ENCODE assay signal across 9 mouse cellular contexts in genomic region chr1:80180128-80180527, GRCm38 (mm10). TPM values are rescaled to one million over a fixed set of nuclear protein-coding genes. Genes with fewer than 3 reads are reported as not detected.
DNase-seq lines count a peak whose midpoint lies in the region; ATAC-seq and TF ChIP-seq lines count a peak whose summit lies in the region.
"Had no signal": no experiment of that assay in that cellular context is flagged by ENCODE, and none has a peak within 500 bp of the region (broad histone marks: within the 10 kb centered on the region; RNA-seq: fewer than 3 reads in every experiment).

No protein-coding gene starts in this region.

- ATAC-seq in forebrain, embryonic 14.5 days, result 0 out of 2 replicates have a peak, but pooled peaks have one; percentile 24
- no peak for ATAC-seq in forebrain, embryonic 13.5 days
- no peak for ATAC-seq in limb, embryonic 11.5 days (ENCODE audit: insufficient number of reproducible peaks, low FRiP score, low TSS enrichment, low read depth)
- ATAC-seq in megakaryocyte-erythroid progenitor cell, adult 5-6 weeks (replicated peaks; ENCODE audit: low FRiP score, low TSS enrichment, poor library complexity, severe bottlenecking), result no peak

- no peaks in the 10 kb centered on the region for H3K36me3 ChIP-seq in forebrain, embryonic 14.5 days (ENCODE audit: control insufficient read depth, insufficient read depth, low read length)
- no peaks in the 10 kb centered on the region for H3K36me3 ChIP-seq in forebrain, embryonic 13.5 days (ENCODE audit: poor library complexity, severe bottlenecking)
- H3K36me3 ChIP-seq in limb, embryonic 11.5 days (ENCODE audit: control insufficient read depth, insufficient read depth, low read length), result no peaks in the 10 kb centered on the region

- peak; percentile 47 for DNase-seq in forebrain, embryonic 14.5 days (ENCODE audit: low spot score)
- DNase-seq in lung, adult 2 months, result no peak
- DNase-seq in lung, postnatal 25 days (ENCODE audit: low spot score), result no peak
- peak; percentile 59 for DNase-seq in limb, embryonic 11.5 days (ENCODE audit: low spot score)
- DNase-seq in cerebellum, adult 8-10 months, result no peak

- no peak overlapping the region for H3K9ac ChIP-seq in forebrain, embryonic 14.5 days (ENCODE audit: low read length)
- no peak overlapping the region for H3K9ac ChIP-seq in forebrain, embryonic 13.5 days
- H3K9ac ChIP-seq in limb, embryonic 11.5 days (ENCODE audit: low read length), result no peak overlapping the region

- H3K4me1 ChIP-seq in forebrain, embryonic 14.5 days (ENCODE audit: control insufficient read depth, insufficient read depth, low read length), result no peaks in the 10 kb centered on the region
- no peaks in the 10 kb centered on the region for H3K4me1 ChIP-seq in forebrain, embryonic 13.5 days
- no peaks in the 10 kb centered on the region for H3K4me1 ChIP-seq in lung, adult 2 months (ENCODE audit: control insufficient read depth, insufficient read depth, low read length)
- peaks cover 7% of the 10 kb centered on the region for H3K4me1 ChIP-seq in bone marrow macrophage, adult 2 months (ENCODE audit: control insufficient read depth, insufficient read depth, low read length)
- H3K4me1 ChIP-seq in limb, embryonic 11.5 days (ENCODE audit: control insufficient read depth, insufficient read depth, low read length), result no peaks in the 10 kb centered on the region

- no peak overlapping the region for H3K4me3 ChIP-seq in forebrain, embryonic 14.5 days (ENCODE audit: low read depth, low read length)
- H3K4me3 ChIP-seq in forebrain, embryonic 13.5 days, result no peak overlapping the region
- no peak overlapping the region for H3K4me3 ChIP-seq in lung, adult 2 months (replicated peaks; ENCODE audit: extremely low read depth, low read depth, low read length)
- H3K4me3 ChIP-seq in bone marrow macrophage, adult 2 months (ENCODE audit: insufficient read depth, low read length), result no peak overlapping the region
- H3K4me3 ChIP-seq in limb, embryonic 11.5 days (ENCODE audit: low read depth, low read length), result no peak overlapping the region

- no peaks in the 10 kb centered on the region for H3K9me3 ChIP-seq in forebrain, embryonic 14.5 days (replicated peaks; ENCODE audit: control insufficient read depth, low read length)
- H3K9me3 ChIP-seq in forebrain, embryonic 13.5 days (replicated peaks), result no peaks in the 10 kb centered on the region
- H3K9me3 ChIP-seq in limb, embryonic 11.5 days (ENCODE audit: control insufficient read depth, low read length), result no peaks in the 10 kb centered on the region

- no peak overlapping the region for H3K4me2 ChIP-seq in forebrain, embryonic 14.5 days (ENCODE audit: low read length)
- no peak overlapping the region for H3K4me2 ChIP-seq in forebrain, embryonic 13.5 days
- H3K4me2 ChIP-seq in limb, embryonic 11.5 days (ENCODE audit: low read depth, severe bottlenecking), result no peak overlapping the region

- TF ChIP-seq POLR2A in lung, adult 2 months (IDR thresholded peaks at IDR 0.05; ENCODE audit: borderline replicate concordance, extremely low read depth, low read depth, low read length), result no peak
- TF ChIP-seq POLR2A in bone marrow macrophage, adult 2 months (IDR thresholded peaks at IDR 0.05; ENCODE audit: borderline replicate concordance, low read depth, low read length), result no peak

- 0 out of 2 replicates have a peak, but pooled peaks cover 3% of the 10 kb centered on the region for H3K27me3 ChIP-seq in forebrain, embryonic 14.5 days (replicated peaks; ENCODE audit: control insufficient read depth, insufficient read depth, low read length)
- H3K27me3 ChIP-seq in forebrain, embryonic 13.5 days, result peaks cover 7% of the 10 kb centered on the region
- no peaks in the 10 kb centered on the region for H3K27me3 ChIP-seq in limb, embryonic 11.5 days (ENCODE audit: control insufficient read depth, insufficient read depth, low read length)

- WGBS in forebrain, embryonic 14.5 days, result 64% methylated on average over 7 of the region's 7 CpGs
- 64% methylated on average over 7 of the region's 7 CpGs for WGBS in forebrain, embryonic 13.5 days
- WGBS in lung, adult 2 months, result 70% methylated on average over 7 of the region's 7 CpGs
- 64% methylated on average over 7 of the region's 7 CpGs for WGBS in limb, embryonic 11.5 days

- TF ChIP-seq CTCF in lung, adult 2 months (IDR thresholded peaks at IDR 0.05; ENCODE audit: insufficient read depth, low read length), result 0 out of 2 replicates have a peak, but pooled peaks have one; percentile 3
- peak; percentile 47 for TF ChIP-seq CTCF in bone marrow macrophage, adult 2 months (IDR thresholded peaks at IDR 0.05; ENCODE audit: low read depth, low read length)

- no peak overlapping the region for H3K27ac ChIP-seq in forebrain, embryonic 14.5 days (ENCODE audit: low read depth, low read length)
- H3K27ac ChIP-seq in forebrain, embryonic 13.5 days, result no peak overlapping the region
- no peak overlapping the region for H3K27ac ChIP-seq in bone marrow macrophage, adult 2 months (ENCODE audit: insufficient read depth, low read depth, low read length)
- no peak overlapping the region for H3K27ac ChIP-seq in limb, embryonic 11.5 days (replicated peaks; ENCODE audit: low read depth, low read length)

RNA-seq across cellular contexts. Expression of gene Fam124b, which starts 38.1 kb away (rescaled TPM):
- polyA plus RNA-seq in forebrain, embryonic 14.5 days (2014; fragmentation: Nextera tagmentation; extraction: Ambion mirVana), result 0.44 and 0.56 TPM in 2 replicates
- polyA plus RNA-seq in forebrain, embryonic 13.5 days (2015; fragmentation: Nextera tagmentation; extraction: Ambion mirVana), result 0.08 and 0.39 TPM in 2 replicates
- 2.2 and 3.0 TPM in 2 replicates for polyA plus RNA-seq in lung, adult 2 months (2012; rRNA removed)
- not detected in 2 replicates for polyA plus RNA-seq in bone marrow macrophage, adult 2 months (2012; ENCODE audit: insufficient read depth, insufficient read length, missing spikeins)
- polyA plus RNA-seq in limb, embryonic 11.5 days (2014; fragmentation: Nextera tagmentation; extraction: Ambion mirVana), result 0.45 and 1.4 TPM in 2 replicates
- 0.94 TPM in 1 of 2 replicates, not detected in the other for total RNA-seq in megakaryocyte-erythroid progenitor cell, adult 5-6 weeks (2014; fragmentation: Nextera tagmentation)
- not detected in 2 replicates for total RNA-seq in megakaryocyte-erythroid progenitor cell, adult 5-6 weeks (2017)
- total RNA-seq: hematopoietic stem cell, adult 5-6 weeks had no signal

Comparison
In these comparisons a context has a peak if more than half of its experiments do, and no peak if none do; other contexts are left out.
1. DNase-seq: peak in forebrain, embryonic 14.5 days (single experiment) and limb, embryonic 11.5 days (single experiment); none in lung, adult 2 months (single experiment), lung, postnatal 25 days (single experiment) and cerebellum, adult 8-10 months (single experiment).